Mouse (Mus musculus): Measurements from ENCODE around the gene Phospho2. TPM values are rescaled to one million over a fixed set of nuclear protein-coding genes. Genes with fewer than 3 reads are reported as not detected.

Phospho2 gene
- 29.7 and 31.8 TPM in 2 replicates for total RNA-seq (2014; rRNA removed)
- polyA plus RNA-seq (2015; fragmentation: Nextera tagmentation; extraction: Ambion mirVana), result 31.6 and 33.4 TPM in 2 replicates

DNA sequence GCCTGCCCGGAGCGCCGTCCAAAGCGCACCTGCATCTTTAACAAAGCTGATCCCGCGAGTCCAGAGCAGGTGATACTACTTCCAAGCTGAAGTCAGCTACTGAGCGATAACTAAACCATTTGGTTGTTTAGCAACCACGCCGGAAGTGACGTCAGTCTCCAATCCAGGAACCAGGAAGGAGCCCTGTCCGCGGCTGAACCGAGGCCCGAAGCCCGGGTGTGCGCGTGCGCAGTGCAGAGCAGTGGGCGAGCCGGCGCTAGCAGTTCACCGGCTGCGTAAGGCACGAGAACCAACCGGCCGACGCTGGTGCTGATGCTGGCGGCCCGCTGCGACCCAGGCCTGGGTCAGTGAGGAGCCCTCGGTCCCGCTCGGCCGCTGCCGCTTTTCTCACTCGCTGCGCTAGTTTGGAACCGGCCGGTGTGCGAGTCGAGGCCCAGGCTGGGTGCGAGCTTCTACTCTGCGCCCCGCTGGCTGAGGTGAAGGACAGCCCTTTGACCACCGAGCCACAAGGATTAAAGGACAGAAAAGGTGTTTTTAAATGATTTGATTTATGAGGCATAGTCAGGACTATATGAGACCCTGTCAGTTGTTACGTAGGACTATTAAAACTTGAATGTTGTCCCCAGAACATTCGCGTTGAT is at the start of gene Phospho2, which contains the start of gene Ccdc173:
Gene Phospho2, plus strand, starts transcription at position 195 of the 641 bp plus-strand sequence.
Gene Ccdc173, minus strand, starts transcription at position 147 of the 641 bp plus-strand sequence.
- H3K4me1 ChIP-seq (ENCODE audit: insufficient read depth, low read length), result no peaks in the 10 kb centered on the region
- H3K27ac ChIP-seq (ENCODE audit: low read depth, low read length), result peak within 1 kb of the TSS; percentile 86
- peak within 1 kb of the TSS; percentile 70 for H3K9ac ChIP-seq (replicated peaks; ENCODE audit: low read length, poor library complexity, severe bottlenecking)
- H3K9me3 ChIP-seq (ENCODE audit: low read length), result no peaks in the 10 kb centered on the region
- DNase-seq (ENCODE audit: low spot score) (peak; percentile 99), ATAC-seq (ENCODE audit: low FRiP score) (peak; percentile 96)
- no peaks in the 10 kb centered on the region for H3K27me3 ChIP-seq (ENCODE audit: insufficient read depth, low read length)
- TF ChIP-seq CTCF (IDR thresholded peaks at IDR 0.05), result no peak
- H3K4me2 ChIP-seq (ENCODE audit: low read depth, low read length, poor library complexity, severe bottlenecking), result peak within 1 kb of the TSS; percentile 83
- 2% methylated on average over 48 of the region's 48 CpGs for WGBS
- H3K36me3 ChIP-seq (ENCODE audit: insufficient read depth, low read length), result 0 out of 2 replicates have a peak, but pooled peaks cover 3% of the 10 kb centered on the region
- H3K4me3 ChIP-seq (ENCODE audit: low read depth, low read length), result peak within 1 kb of the TSS; percentile 67

DNA sequence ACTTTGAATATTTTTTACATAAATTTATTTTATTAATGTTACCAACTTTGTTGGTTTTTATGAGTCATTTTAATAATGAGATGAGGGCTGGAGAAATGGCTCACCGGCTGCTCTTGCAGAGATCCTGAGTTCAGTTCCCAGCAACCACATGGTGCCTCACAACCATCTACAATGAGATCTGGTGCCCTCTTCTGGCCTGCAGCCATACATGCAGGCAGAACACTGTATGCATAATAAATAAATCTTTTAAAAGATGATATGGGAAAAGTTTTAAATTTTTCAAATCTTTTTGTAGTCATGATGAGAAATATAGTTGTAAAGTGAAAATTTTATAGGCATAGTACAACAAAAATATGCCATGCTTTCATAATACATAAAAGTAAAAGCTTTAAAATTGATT is 44.3 kb upstream of the Phospho2 start:
- no peaks in the 10 kb centered on the region for H3K9me3 ChIP-seq (ENCODE audit: low read length)
- 80% methylated on average over 1 of the region's 1 CpGs for WGBS

DNA sequence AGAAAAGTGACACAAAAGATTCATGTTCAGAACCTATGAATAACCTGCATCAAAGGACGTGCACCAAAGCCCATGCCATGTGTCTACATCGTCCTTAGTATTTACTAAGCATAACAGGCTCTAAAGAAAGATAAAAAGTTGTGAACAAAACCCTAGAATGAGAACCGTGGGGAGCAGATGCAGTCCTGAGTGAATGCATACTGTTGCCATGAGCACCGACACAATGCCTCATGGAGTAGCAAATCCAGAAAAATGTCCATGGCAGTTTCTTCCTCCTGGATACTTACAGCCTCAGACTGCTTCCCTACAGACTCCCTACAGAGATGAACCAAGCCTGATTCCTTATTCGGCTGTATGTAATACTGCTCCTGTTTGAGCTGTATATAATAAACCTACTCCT is 28.4 kb upstream of the Phospho2 start:
- 10% methylated on average over 5 of the region's 5 CpGs for WGBS

More for the DNA sequence above, 44.3 kb upstream of the Phospho2 start:
- Histone ChIP-seq H3K36me3 (ENCODE audit: insufficient read depth, low read length) (peaks cover 15% of the 10 kb centered on the region), H3K27ac (ENCODE audit: low read depth, low read length) (no peak overlapping the region), H3K4me3 (ENCODE audit: low read depth, low read length) (no peak overlapping the region), H3K9ac (replicated peaks; ENCODE audit: low read length, poor library complexity, severe bottlenecking) (no peak overlapping the region), H3K4me2 (ENCODE audit: low read depth, low read length, poor library complexity, severe bottlenecking) (no peak overlapping the region), H3K4me1 (ENCODE audit: insufficient read depth, low read length) (no peaks in the 10 kb centered on the region), H3K27me3 (ENCODE audit: insufficient read depth, low read length) (no peaks in the 10 kb centered on the region)
- no peak for DNase-seq (ENCODE audit: low spot score)
- peak; percentile 58 for TF ChIP-seq CTCF (IDR thresholded peaks at IDR 0.05)
- no peak for ATAC-seq (ENCODE audit: low FRiP score)

DNA sequence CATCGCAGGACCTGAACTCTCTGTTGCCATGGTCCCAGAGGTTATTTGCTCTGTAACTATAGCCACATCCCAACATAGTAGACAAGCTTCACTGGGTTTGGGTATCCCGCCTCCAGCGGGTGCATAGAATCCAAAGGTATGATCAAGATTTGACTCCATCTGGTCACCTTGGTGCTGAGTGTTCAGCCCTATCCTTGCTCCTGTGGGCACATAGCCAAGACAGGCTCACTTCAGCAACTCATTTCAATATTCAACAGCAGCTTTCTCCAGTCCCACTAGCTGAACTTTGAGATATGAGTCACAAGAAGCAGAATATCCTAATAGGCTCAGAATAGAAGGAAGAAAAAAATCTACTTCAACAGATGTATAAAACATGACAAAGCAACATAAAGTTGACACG is 26.1 kb upstream of the Phospho2 start:
- 70% methylated on average over 4 of the region's 4 CpGs for WGBS
- Histone ChIP-seq H3K27ac (ENCODE audit: low read depth, low read length) (no peak overlapping the region), H3K9ac (replicated peaks; ENCODE audit: low read length, poor library complexity, severe bottlenecking) (no peak overlapping the region), H3K4me1 (ENCODE audit: insufficient read depth, low read length) (no peaks in the 10 kb centered on the region), H3K27me3 (ENCODE audit: insufficient read depth, low read length) (no peaks in the 10 kb centered on the region), H3K9me3 (ENCODE audit: low read length) (no peaks in the 10 kb centered on the region), H3K4me2 (ENCODE audit: low read depth, low read length, poor library complexity, severe bottlenecking) (no peak overlapping the region), H3K4me3 (ENCODE audit: low read depth, low read length) (no peak overlapping the region), H3K36me3 (ENCODE audit: insufficient read depth, low read length) (no peaks in the 10 kb centered on the region)
- DNase-seq (ENCODE audit: low spot score) (no peak), ATAC-seq (ENCODE audit: low FRiP score) (no peak)
- no peak for TF ChIP-seq CTCF (IDR thresholded peaks at IDR 0.05)

More for the DNA sequence above, 28.4 kb upstream of the Phospho2 start:
- no peak for TF ChIP-seq CTCF (IDR thresholded peaks at IDR 0.05)
- DNase-seq (ENCODE audit: low spot score) (peak; percentile 17), ATAC-seq (ENCODE audit: low FRiP score) (no peak)
- Histone ChIP-seq H3K36me3 (ENCODE audit: insufficient read depth, low read length) (no peaks in the 10 kb centered on the region), H3K9me3 (ENCODE audit: low read length) (no peaks in the 10 kb centered on the region), H3K27me3 (ENCODE audit: insufficient read depth, low read length) (no peaks in the 10 kb centered on the region), H3K27ac (ENCODE audit: low read depth, low read length) (no peak overlapping the region), H3K4me2 (ENCODE audit: low read depth, low read length, poor library complexity, severe bottlenecking) (no peak overlapping the region), H3K4me3 (ENCODE audit: low read depth, low read length) (no peak overlapping the region), H3K9ac (replicated peaks; ENCODE audit: low read length, poor library complexity, severe bottlenecking) (no peak overlapping the region), H3K4me1 (ENCODE audit: insufficient read depth, low read length) (no peaks in the 10 kb centered on the region)

DNA sequence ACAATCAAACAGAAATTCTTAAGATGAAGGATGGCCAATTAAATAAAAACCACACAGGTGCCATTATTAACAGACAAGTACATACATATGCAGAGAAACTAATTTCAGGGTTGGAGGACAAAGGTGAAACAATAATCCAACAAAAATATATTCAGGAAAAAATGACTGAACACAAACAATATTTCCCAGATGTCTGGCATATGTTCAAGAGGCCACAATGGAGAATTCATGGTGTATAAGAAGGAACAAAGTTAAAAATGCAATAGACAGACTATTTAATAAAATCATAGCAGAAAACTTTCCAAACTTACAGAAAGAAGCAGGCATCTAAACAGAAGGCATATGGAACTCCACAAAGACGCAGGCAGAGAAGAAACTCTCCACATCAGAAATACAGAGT is 24.7 kb upstream of the Phospho2 start:
- H3K27ac ChIP-seq (ENCODE audit: low read depth, low read length), result no peak overlapping the region
- H3K4me3 ChIP-seq (ENCODE audit: low read depth, low read length), result no peak overlapping the region
- no peak overlapping the region for H3K4me2 ChIP-seq (ENCODE audit: low read depth, low read length, poor library complexity, severe bottlenecking)
- H3K27me3 ChIP-seq (ENCODE audit: insufficient read depth, low read length), result no peaks in the 10 kb centered on the region
- H3K36me3 ChIP-seq (ENCODE audit: insufficient read depth, low read length), result no peaks in the 10 kb centered on the region
- no peak for ATAC-seq (ENCODE audit: low FRiP score)
- H3K9me3 ChIP-seq (ENCODE audit: low read length), result no peaks in the 10 kb centered on the region
- DNase-seq (ENCODE audit: low spot score), result no peak
- 88% methylated on average over 1 of the region's 1 CpGs for WGBS
- TF ChIP-seq CTCF (IDR thresholded peaks at IDR 0.05), result no peak
- no peaks in the 10 kb centered on the region for H3K4me1 ChIP-seq (ENCODE audit: insufficient read depth, low read length)
- H3K9ac ChIP-seq (replicated peaks; ENCODE audit: low read length, poor library complexity, severe bottlenecking), result no peak overlapping the region

DNA sequence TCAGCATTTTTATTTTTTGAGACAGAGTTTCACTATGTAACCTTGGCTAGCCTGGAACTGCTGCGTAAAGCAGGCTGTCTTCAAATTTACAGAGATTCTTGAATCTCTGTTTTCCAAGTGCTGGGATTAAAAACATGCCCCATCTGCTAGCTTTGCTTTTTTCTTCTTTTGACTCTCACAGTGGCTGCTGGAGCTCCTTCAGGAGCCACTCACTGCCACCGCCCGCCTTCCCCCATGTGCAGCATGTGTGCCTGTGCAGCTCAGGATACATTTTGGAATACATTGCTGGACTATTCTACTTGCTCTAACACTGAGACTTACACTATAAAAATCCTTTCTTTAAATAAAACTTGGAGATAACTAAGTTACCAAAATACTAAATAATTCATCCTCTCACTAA is 16.1 kb upstream of the Phospho2 start:
- no peak overlapping the region for H3K4me2 ChIP-seq (ENCODE audit: low read depth, low read length, poor library complexity, severe bottlenecking)
- no peak for TF ChIP-seq CTCF (IDR thresholded peaks at IDR 0.05)
- H3K9ac ChIP-seq (replicated peaks; ENCODE audit: low read length, poor library complexity, severe bottlenecking), result no peak overlapping the region
- no peak overlapping the region for H3K4me3 ChIP-seq (ENCODE audit: low read depth, low read length)
- 97% methylated on average over 3 of the region's 3 CpGs for WGBS
- ATAC-seq (ENCODE audit: low FRiP score) (no peak), DNase-seq (ENCODE audit: low spot score) (no peak)
- no peaks in the 10 kb centered on the region for H3K4me1 ChIP-seq (ENCODE audit: insufficient read depth, low read length)
- no peaks in the 10 kb centered on the region for H3K9me3 ChIP-seq (ENCODE audit: low read length)
- no peak overlapping the region for H3K27ac ChIP-seq (ENCODE audit: low read depth, low read length)
- H3K27me3 ChIP-seq (ENCODE audit: insufficient read depth, low read length), result no peaks in the 10 kb centered on the region
- no peaks in the 10 kb centered on the region; the same call in 1 of the 2 replicates for H3K36me3 ChIP-seq (ENCODE audit: insufficient read depth, low read length)
